Mouse (Mus musculus) embryonic fibroblast, embryonic 13.5 days (primary cell): ENCODE measurements around the gene Gm21981. TPM values are rescaled to one million over a fixed set of nuclear protein-coding genes. Genes with fewer than 3 reads are reported as not detected.

Source experiments
- H3K27ac ChIP-seq: 2 replicates; pipeline ENCODE4 v1.5.1; 2012; ENCODE audit warnings: low read length, control low read depth, inconsistent platforms; ENCODE audit not compliant: insufficient read depth
- H3K4me1 ChIP-seq: 2 replicates; pipeline ENCODE4 v1.6.1; 2011; ENCODE audit warnings: low read length; ENCODE audit not compliant: control insufficient read depth, insufficient read depth
- H3K4me3 ChIP-seq: 2 replicates; pipeline ENCODE4 v1.5.1; 2011; ENCODE audit warnings: mild to moderate bottlenecking, control low read depth, low read length; ENCODE audit not compliant: insufficient read depth
- CTCF ChIP-seq: IDR thresholded peaks from 2 replicates; pipeline ENCODE4 v1.5.1; 2011; ENCODE audit warnings: mild to moderate bottlenecking, control low read depth, low read length, moderate library complexity, borderline replicate concordance; ENCODE audit not compliant: insufficient read depth
- POLR2A ChIP-seq: IDR thresholded peaks from 2 replicates; pipeline ENCODE4 v1.6.1; 2011; ENCODE audit warnings: low read depth, mild to moderate bottlenecking, control low read depth, low read length, moderate library complexity
- polyA plus RNA-seq: library from polyadenylated mRNA; stranded (reverse); fragments of >200 nt; gene quantifications from 2 replicates; pipeline ENCODE4 v1.2.4, GENCODE M21; 2011; ENCODE audit warnings: low read depth; ENCODE audit not compliant: missing spikeins, insufficient read length

Gene Gm21981
- polyA plus RNA-seq, 1 experiment = 3.0 TPM

GRCm38 (mm10) chr17:47691650-47692049, 2.6 kb downstream of the Gm21981 start:
- H3K4me1 ChIP-seq = peaks cover 11% of the 10 kb centered on the region
- no peak overlapping the region for H3K4me3 ChIP-seq
- H3K27ac ChIP-seq = no peak overlapping the region
- TF ChIP-seq CTCF (no peak), POLR2A (no peak)

DNA sequence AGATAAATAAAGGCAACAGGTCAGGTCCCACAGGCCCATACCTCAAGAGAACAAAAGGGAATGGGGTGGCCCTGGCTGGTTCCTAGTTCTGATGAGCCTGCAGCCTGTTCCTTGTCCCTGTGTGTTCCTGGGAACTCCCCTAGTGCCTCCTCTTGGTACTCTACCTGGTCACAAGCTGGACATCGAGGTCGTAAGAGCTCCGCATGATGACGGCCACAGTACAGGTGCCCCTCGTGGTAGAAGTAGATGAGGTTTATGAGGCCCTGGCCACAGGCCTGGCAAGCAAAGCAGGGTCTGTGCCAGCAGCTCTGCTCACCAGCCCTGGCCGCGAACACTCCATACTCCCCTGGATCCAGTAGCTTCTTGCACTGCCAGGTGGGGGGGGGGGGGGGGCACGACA, 4.4 kb downstream of the Gm21981 start:
- no peak overlapping the region for H3K27ac ChIP-seq
- TF ChIP-seq POLR2A (no peak), CTCF (no peak)
- H3K4me1 ChIP-seq = peaks cover 8% of the 10 kb centered on the region
- H3K4me3 ChIP-seq = 0 out of 2 replicates have a peak overlapping the region, but pooled peaks have one; percentile 66

DNA sequence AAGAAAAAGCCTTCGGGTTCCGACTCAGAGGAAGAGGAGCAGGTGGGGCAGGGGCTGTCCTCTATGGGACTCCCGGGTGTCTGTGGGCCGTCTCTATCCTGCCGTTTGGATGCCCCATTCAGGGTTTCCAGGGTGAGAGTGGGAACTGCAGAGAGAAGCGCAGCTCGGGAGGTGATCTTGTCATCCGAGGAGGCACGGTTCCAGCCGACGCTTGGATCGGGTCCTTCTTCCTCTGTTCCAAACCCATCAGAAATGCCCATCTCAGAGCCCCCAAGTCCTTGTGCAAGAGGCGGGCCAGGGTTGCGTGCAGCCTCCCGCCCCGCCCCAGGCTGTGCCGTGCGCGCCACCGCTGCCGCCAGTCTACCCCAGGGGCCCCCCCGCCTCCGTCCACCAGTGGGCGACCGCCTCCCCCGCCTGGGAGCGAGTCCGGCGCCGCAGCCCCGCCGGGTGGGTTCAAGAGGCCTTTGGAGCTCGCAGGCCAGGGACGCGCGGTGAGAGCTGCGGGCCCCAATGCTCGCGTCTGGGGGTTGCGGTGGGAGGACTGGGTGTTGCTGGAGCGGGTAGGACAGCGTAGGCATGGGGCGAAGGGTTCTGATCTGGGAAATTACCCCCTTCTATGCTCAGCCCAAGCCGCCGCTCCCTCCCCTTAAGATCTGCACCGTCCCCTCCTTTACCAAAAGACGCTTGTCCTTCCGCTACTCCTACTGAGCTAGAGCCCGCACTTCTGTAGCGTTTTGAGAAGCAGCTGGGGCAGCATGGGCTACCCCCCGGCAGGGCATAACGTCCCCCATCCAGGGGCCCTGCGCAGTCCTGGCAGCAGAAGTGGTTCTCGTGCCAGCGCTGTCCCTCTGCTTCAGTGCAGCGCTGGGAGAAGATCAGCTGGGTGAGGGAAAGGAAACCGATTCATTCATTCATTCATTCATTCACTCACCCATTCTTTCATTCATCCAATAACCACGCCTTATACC, 5.4 kb downstream of the Gm21981 start, which contains the start of gene Frs3:
TSS of gene Frs3 (plus strand) at position 423 of the 968 bp plus-strand sequence.
- peak; percentile 58 for TF ChIP-seq POLR2A
- no peak for TF ChIP-seq CTCF
- Histone ChIP-seq H3K4me1 (peaks cover 6% of the 10 kb centered on the region; the same call in 1 of the 2 replicates), H3K4me3 (peak within 1 kb of the TSS; percentile 83), H3K27ac (no peak within 1 kb of the TSS; the same call in 1 of the 2 replicates)

DNA sequence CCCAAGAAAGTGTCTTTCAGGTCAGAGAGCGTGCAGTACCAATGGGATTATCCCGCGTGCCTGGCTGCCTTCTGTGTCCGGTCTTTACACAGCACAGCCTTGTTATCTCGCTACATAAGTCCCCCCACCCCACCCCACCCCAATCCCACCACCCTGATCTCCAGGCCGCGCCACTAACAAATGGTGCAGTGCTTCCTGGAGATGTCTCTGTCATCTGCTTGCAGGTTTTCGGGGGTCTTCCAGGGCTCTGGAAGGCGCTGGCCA, 6.0 kb downstream of the Gm21981 start, which contains the start of gene Tomm6:
TSS of gene Tomm6 (minus strand) at position 43 of the 264 bp plus-strand sequence.
- Histone ChIP-seq H3K4me1 (0 out of 2 replicates have a peak, but pooled peaks cover 4% of the 10 kb centered on the region), H3K27ac (peak within 1 kb of the TSS; percentile 19), H3K4me3 (peak within 1 kb of the TSS; percentile 83)
- TF ChIP-seq POLR2A (no peak), CTCF (no peak)

DNA sequence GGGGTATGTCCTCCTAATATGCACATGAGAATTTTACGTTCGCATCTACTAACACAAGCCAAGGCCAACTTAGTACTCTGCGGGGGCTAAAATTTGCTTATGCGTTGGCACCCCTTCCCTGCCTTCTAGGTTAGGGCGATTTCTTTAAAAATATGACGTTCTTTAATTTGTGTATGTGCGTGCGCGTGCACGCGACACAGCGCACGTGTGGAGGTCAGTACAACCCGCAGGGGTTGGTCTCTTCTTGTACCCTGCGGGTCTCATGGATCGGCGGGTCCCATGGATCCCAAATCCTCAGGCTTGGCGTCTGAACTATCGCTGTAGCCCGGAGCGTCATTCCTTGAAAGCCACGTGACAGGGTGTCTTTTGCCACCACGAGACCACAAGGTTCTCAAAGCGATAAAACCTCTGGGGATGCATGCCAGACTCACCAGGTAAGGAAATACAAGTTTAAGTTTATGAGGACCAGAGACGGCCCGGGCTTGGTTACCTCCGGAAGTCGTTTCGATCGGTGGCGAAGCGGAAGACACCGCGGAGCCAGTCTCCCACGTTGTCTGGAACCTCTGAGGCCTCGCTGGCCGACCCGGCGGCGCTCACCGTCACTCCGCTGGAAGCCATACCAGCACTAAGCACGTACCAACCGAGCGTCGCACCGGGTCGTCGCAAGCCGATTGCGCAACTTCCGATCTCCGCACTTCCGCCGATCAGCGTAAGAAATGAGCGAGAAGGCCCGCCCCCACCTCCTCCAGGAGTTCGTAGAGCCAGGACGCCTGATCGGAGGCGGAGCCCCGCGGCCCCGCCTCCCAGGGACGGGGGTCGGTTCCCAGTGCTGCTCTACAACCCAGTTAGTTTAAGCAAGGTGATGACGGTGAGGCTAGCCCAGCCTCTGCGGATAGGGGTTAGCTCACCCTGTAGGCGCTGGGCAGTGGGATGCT, 6.6 kb downstream of the Gm21981 start:
- Histone ChIP-seq H3K4me3 (peak overlapping the region; percentile 83), H3K4me1 (0 out of 2 replicates have a peak, but pooled peaks cover 4% of the 10 kb centered on the region), H3K27ac (peak overlapping the region; percentile 19)
- TF ChIP-seq POLR2A (peak; percentile 88), CTCF (no peak)

DNA sequence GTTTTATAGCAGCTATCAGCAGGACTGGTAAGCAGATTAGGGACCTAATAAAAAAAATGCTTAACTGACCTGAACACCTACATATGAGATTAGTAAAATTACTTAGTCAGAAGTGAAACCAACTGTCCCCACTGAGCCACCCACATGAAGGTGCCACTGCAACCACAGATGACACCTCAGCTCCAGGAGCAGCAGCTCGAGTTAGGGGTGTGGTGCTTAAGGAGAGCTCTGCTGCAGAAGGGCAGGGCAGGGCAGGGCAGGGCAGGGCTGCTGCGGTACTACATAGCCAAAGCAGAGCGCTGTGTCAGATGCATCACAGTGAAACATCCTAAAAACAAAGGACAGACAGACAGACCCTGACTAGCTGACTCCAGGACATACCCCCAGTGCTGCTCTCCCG, 11.4 kb downstream of the Gm21981 start:
- H3K27ac ChIP-seq = no peak overlapping the region
- H3K4me3 ChIP-seq = no peak overlapping the region
- no peak for TF ChIP-seq CTCF
- no peak for TF ChIP-seq POLR2A

DNA sequence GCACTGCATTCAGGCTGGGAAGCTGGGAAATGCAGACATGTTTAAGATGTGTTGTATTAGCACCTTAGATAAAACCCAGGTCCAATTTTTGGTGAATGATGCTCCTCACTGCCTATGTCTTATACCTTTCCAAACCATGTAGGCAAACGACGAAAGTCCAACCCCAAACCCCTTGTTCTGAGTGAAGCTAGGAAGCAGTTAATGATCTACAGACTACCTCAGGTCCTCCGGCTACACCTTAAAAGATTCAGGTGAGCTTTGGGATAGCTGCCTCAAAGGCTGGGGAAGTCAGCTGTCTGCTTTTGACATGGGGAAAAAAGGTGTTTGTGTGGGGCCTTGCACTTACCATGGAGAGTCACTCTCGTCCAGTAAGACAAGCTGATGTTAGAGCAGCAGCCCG, 15.6 kb downstream of the Gm21981 start:
- Histone ChIP-seq H3K27ac (no peak overlapping the region), H3K4me3 (no peak overlapping the region), H3K4me1 (no peaks in the 10 kb centered on the region; the same call in 1 of the 2 replicates)
- TF ChIP-seq POLR2A (no peak), CTCF (no peak)

More for the DNA sequence above, 11.4 kb downstream of the Gm21981 start:
- H3K4me1 ChIP-seq = 0 out of 2 replicates have a peak, but pooled peaks cover 4% of the 10 kb centered on the region

DNA sequence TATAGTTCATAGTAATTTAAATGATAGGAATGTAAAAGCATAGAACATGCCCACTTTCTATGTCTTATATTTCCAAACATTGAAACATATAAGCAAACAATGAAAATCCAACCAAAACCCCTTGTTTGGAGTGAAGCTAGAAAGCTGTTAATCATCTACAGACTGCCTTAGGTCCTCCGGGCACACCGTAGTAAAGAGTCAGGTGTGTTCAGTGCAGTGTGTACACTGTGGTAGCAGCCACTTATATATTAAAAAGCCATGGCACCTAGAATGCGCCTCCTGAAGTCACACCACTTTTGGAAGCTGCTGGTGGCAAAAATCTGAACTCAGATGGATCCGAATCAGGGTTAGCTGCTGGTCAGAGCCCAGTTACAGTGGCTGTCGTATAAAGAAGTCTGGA, 16.0 kb downstream of the Gm21981 start:
- no peak for TF ChIP-seq POLR2A
- no peak for TF ChIP-seq CTCF
- no peak overlapping the region for H3K4me3 ChIP-seq
- H3K4me1 ChIP-seq = no peaks in the 10 kb centered on the region; the same call in 1 of the 2 replicates
- no peak overlapping the region for H3K27ac ChIP-seq

GRCm38 (mm10) chr17:47676581-47676980, 17.7 kb downstream of the Gm21981 start:
- Histone ChIP-seq H3K4me1 (peaks cover 3% of the 10 kb centered on the region; the same call in 1 of the 2 replicates), H3K4me3 (no peak overlapping the region), H3K27ac (no peak overlapping the region)
- peak; percentile 55; the same call in 1 of the 2 replicates for TF ChIP-seq CTCF
- TF ChIP-seq POLR2A = no peak
